ENCODE assay signal across 16 mouse cellular contexts in genomic region chr8:65138830-65139466, GRCm38 (mm10). TPM values are rescaled to one million over a fixed set of nuclear protein-coding genes. Genes with fewer than 3 reads are reported as not detected.
DNase-seq lines count a peak whose midpoint lies in the region; ATAC-seq and TF ChIP-seq lines count a peak whose summit lies in the region.
"Had no signal": no experiment of that assay in that cellular context is flagged by ENCODE, and none has a peak within 500 bp of the region (broad histone marks: within the 10 kb centered on the region; RNA-seq: fewer than 3 reads in every experiment).

No protein-coding gene starts in this region.

- no peak overlapping the region for H3K4me2 ChIP-seq in midbrain, embryonic 13.5 days (replicated peaks)
- H3K4me2 ChIP-seq in midbrain, embryonic 11.5 days, result no peak overlapping the region
- H3K4me2 ChIP-seq: forebrain, embryonic 15.5 days; kidney, embryonic 15.5 days; lung, embryonic 15.5 days had no signal

- H3K27ac ChIP-seq in gastrocnemius, adult 2 months, result no peak overlapping the region
- H3K27ac ChIP-seq in midbrain, embryonic 13.5 days, result no peak overlapping the region
- no peak overlapping the region for H3K27ac ChIP-seq in midbrain, embryonic 11.5 days (ENCODE audit: low read depth, low read length)
- H3K27ac ChIP-seq: forebrain, embryonic 15.5 days; kidney, embryonic 15.5 days; lung, embryonic 15.5 days had no signal

- H3K36me3 ChIP-seq in midbrain, embryonic 13.5 days, result no peaks in the 10 kb centered on the region
- no peaks in the 10 kb centered on the region for H3K36me3 ChIP-seq in midbrain, embryonic 11.5 days (ENCODE audit: control insufficient read depth, insufficient read depth, low read length)
- H3K36me3 ChIP-seq in splenic B cell, adult 2 months (ENCODE audit: control insufficient read depth, insufficient read depth, low read length, poor library complexity, severe bottlenecking), result no peaks in the 10 kb centered on the region
- H3K36me3 ChIP-seq: forebrain, embryonic 15.5 days; kidney, embryonic 15.5 days; lung, embryonic 15.5 days had no signal

- H3K4me3 ChIP-seq in gastrocnemius, adult 2 months, result no peak overlapping the region
- no peak overlapping the region for H3K4me3 ChIP-seq in midbrain, embryonic 13.5 days (replicated peaks)
- H3K4me3 ChIP-seq in midbrain, embryonic 11.5 days (ENCODE audit: low read depth, low read length), result no peak overlapping the region
- H3K4me3 ChIP-seq: forebrain, embryonic 15.5 days; kidney, embryonic 15.5 days; lung, embryonic 15.5 days; myocyte had no signal

- peak; percentile 12; the same call in 1 of the 2 replicates for TF ChIP-seq CTCF in gastrocnemius, adult 2 months (IDR thresholded peaks at IDR 0.05)

- 0 out of 2 replicates have a peak, but pooled peaks have one; percentile 20 for ATAC-seq in midbrain, embryonic 13.5 days
- no peak for ATAC-seq in midbrain, embryonic 11.5 days (ENCODE audit: low FRiP score)
- no peak for ATAC-seq in monocyte, adult 5-6 weeks (replicated peaks; ENCODE audit: insufficient number of reproducible peaks, low FRiP score, low TSS enrichment, poor library complexity, severe bottlenecking)
- ATAC-seq: forebrain, embryonic 15.5 days had no signal

- no peak for DNase-seq in gastrocnemius, adult 2 months
- no peak for DNase-seq in gastrocnemius, adult 8-10 months (ENCODE audit: low spot score in 2 of 2)
- DNase-seq in midbrain, embryonic 11.5 days (ENCODE audit: low spot score, missing footprints), result no peak
- DNase-seq in embryo, embryonic 11.5 days (ENCODE audit: low read depth, low spot score), result peak; percentile 9
- DNase-seq in splenic B cell, adult 2 months (ENCODE audit: low read depth, low spot score), result peak; percentile 1
- DNase-seq in gastrocnemius, postnatal 10 days, result no peak
- DNase-seq: adrenal gland, postnatal 14 days; cerebellum, adult 9-11 months; thymus, adult 18-20 months had no signal

- H3K27me3 ChIP-seq in midbrain, embryonic 13.5 days, result no peaks in the 10 kb centered on the region
- H3K27me3 ChIP-seq in midbrain, embryonic 11.5 days (ENCODE audit: control insufficient read depth, insufficient read depth, low read length), result no peaks in the 10 kb centered on the region
- H3K27me3 ChIP-seq in splenic B cell, adult 2 months (ENCODE audit: control insufficient read depth, insufficient read depth, low read length, poor library complexity, severe bottlenecking), result no peaks in the 10 kb centered on the region
- H3K27me3 ChIP-seq: forebrain, embryonic 15.5 days; kidney, embryonic 15.5 days; lung, embryonic 15.5 days had no signal

- intact Hi-C loops in gastrocnemius, adult 2 months (cut with DNase I), result no loop called here

- H3K9me3 ChIP-seq in midbrain, embryonic 13.5 days, result no peaks in the 10 kb centered on the region
- no peaks in the 10 kb centered on the region for H3K9me3 ChIP-seq in midbrain, embryonic 11.5 days (ENCODE audit: control insufficient read depth, low read length)
- H3K9me3 ChIP-seq: forebrain, embryonic 15.5 days; kidney, embryonic 15.5 days; lung, embryonic 15.5 days had no signal

- WGBS in midbrain, embryonic 13.5 days, result 64% methylated on average over 3 of the region's 3 CpGs
- WGBS in midbrain, embryonic 11.5 days, result 71% methylated on average over 3 of the region's 3 CpGs

- no peaks in the 10 kb centered on the region for H3K4me1 ChIP-seq in midbrain, embryonic 13.5 days (replicated peaks)
- no peaks in the 10 kb centered on the region for H3K4me1 ChIP-seq in midbrain, embryonic 11.5 days (ENCODE audit: control insufficient read depth, insufficient read depth, low read length)
- H3K4me1 ChIP-seq: forebrain, embryonic 15.5 days; kidney, embryonic 15.5 days; lung, embryonic 15.5 days had no signal

- H3K9ac ChIP-seq in midbrain, embryonic 13.5 days (replicated peaks), result no peak overlapping the region
- no peak overlapping the region for H3K9ac ChIP-seq in midbrain, embryonic 11.5 days (ENCODE audit: low read length)
- H3K9ac ChIP-seq: forebrain, embryonic 15.5 days; kidney, embryonic 15.5 days; lung, embryonic 15.5 days had no signal

RNA-seq across cellular contexts. Expression of gene BC030870, which starts 9.6 kb away (rescaled TPM):
- total RNA-seq in gastrocnemius, adult 2 months (2021), result not detected
- total RNA-seq in gastrocnemius, adult 8-10 months (2022), result not detected
- polyA plus RNA-seq in midbrain, embryonic 13.5 days (2015; fragmentation: Nextera tagmentation; extraction: Ambion mirVana), result not detected in 2 replicates
- not detected in 2 replicates for polyA plus RNA-seq in midbrain, embryonic 11.5 days (2014; fragmentation: Nextera tagmentation; extraction: Ambion mirVana)
- total RNA-seq in monocyte, adult 5-6 weeks (2017), result not detected in 3 replicates
- not detected for total RNA-seq in gastrocnemius, postnatal 10 days (2021)
- total RNA-seq: adrenal gland, postnatal 14 days had no signal
- polyA plus RNA-seq: forebrain, embryonic 15.5 days; heart, embryonic 14.5 days; myocyte had no signal

Comparison
In these comparisons a context has a peak if more than half of its experiments do, and no peak if none do; other contexts are left out.
1. DNase-seq: peak in embryo, embryonic 11.5 days (single experiment) and splenic B cell, adult 2 months (single experiment); none in gastrocnemius, adult 2 months (single experiment), gastrocnemius, adult 8-10 months (0 of 2), midbrain, embryonic 11.5 days (single experiment) and gastrocnemius, postnatal 10 days (single experiment).